Mouse (Mus musculus) embryo, embryonic 10.5 days (tissue): ENCODE data around the gene Mast1.

Experiments
- DNase-seq: peaks from one replicate; pipeline ENCODE4 v3.0.0-alpha.2; 2015; ENCODE audit warnings: low spot score

The Mast1 gene

GRCm38 (mm10) chr8:84936962-84937546 lies at the start of gene Mast1:
TSS of gene Mast1 (minus strand) at chr8:84937359.
- peak; percentile 76 for DNase-seq

- DNase-seq: no peak
These were observed 49.3 kb upstream of the Mast1 start for GRCm38 (mm10) chr8:84986379-84986945.

- peak; percentile 89 for DNase-seq
These were observed 48.7 kb upstream of the Mast1 start for GRCm38 (mm10) chr8:84985684-84986378.

GRCm38 (mm10) chr8:84985049-84985683 lies 48.0 kb upstream of the Mast1 start:
- DNase-seq: peak; percentile 57

- DNase-seq: no peak
These were observed 47.3 kb upstream of the Mast1 start for GRCm38 (mm10) chr8:84984294-84985048.

- DNase-seq: no peak
These were observed 45.4 kb upstream of the Mast1 start for GRCm38 (mm10) chr8:84982499-84983011.

GRCm38 (mm10) chr8:84981644-84982498 lies 44.7 kb upstream of the Mast1 start:
- DNase-seq: no peak

- no peak for DNase-seq
These were observed 43.6 kb upstream of the Mast1 start for GRCm38 (mm10) chr8:84980622-84981358.

GRCm38 (mm10) chr8:84979599-84980421 lies 42.7 kb upstream of the Mast1 start:
- DNase-seq: peak; percentile 92

- peak; percentile 86 for DNase-seq
These were observed 41.2 kb upstream of the Mast1 start, which contains the start of gene Junb for GRCm38 (mm10) chr8:84978248-84978940. TSS of gene Junb (minus strand) at chr8:84978718.

- DNase-seq: peak; percentile 69
These were observed 40.5 kb upstream of the Mast1 start for GRCm38 (mm10) chr8:84977435-84978247.

GRCm38 (mm10) chr8:84976763-84977434 lies 39.7 kb upstream of the Mast1 start:
- no peak for DNase-seq

- DNase-seq: peak; percentile 95
These were observed 39.0 kb upstream of the Mast1 start for GRCm38 (mm10) chr8:84976031-84976762.

GRCm38 (mm10) chr8:84975434-84975833 lies 38.3 kb upstream of the Mast1 start:
- peak; percentile 74 for DNase-seq

- DNase-seq: no peak
These were observed 37.5 kb upstream of the Mast1 start for GRCm38 (mm10) chr8:84974543-84975142.
